Mouse (Mus musculus): ENCODE results near the gene Aasdhppt. TPM values are rescaled to one million over a fixed set of nuclear protein-coding genes. Genes with fewer than 3 reads are reported as not detected.

Aasdhppt gene
- polyA plus RNA-seq, 1 experiment from 2014 or later: 31.0 TPM

GRCm38 (mm10) chr9:4260746-4261090, 48.6 kb downstream of the Aasdhppt start:
- Histone ChIP-seq H3K4me2 (peak overlapping the region; percentile 25; the same call in 1 of the 2 replicates), H3K4me3 (peak overlapping the region; percentile 33), H3K27me3 (replicated peaks) (no peaks in the 10 kb centered on the region), H3K9ac (no peak overlapping the region), H3K4me1 (no peaks in the 10 kb centered on the region), H3K36me3 (replicated peaks) (no peaks in the 10 kb centered on the region), H3K9me3 (peaks cover 6% of the 10 kb centered on the region), H3K27ac (no peak overlapping the region)
- ATAC-seq (replicated peaks): no peak
- WGBS: 71% methylated on average over 12 of the region's 12 CpGs

DNA sequence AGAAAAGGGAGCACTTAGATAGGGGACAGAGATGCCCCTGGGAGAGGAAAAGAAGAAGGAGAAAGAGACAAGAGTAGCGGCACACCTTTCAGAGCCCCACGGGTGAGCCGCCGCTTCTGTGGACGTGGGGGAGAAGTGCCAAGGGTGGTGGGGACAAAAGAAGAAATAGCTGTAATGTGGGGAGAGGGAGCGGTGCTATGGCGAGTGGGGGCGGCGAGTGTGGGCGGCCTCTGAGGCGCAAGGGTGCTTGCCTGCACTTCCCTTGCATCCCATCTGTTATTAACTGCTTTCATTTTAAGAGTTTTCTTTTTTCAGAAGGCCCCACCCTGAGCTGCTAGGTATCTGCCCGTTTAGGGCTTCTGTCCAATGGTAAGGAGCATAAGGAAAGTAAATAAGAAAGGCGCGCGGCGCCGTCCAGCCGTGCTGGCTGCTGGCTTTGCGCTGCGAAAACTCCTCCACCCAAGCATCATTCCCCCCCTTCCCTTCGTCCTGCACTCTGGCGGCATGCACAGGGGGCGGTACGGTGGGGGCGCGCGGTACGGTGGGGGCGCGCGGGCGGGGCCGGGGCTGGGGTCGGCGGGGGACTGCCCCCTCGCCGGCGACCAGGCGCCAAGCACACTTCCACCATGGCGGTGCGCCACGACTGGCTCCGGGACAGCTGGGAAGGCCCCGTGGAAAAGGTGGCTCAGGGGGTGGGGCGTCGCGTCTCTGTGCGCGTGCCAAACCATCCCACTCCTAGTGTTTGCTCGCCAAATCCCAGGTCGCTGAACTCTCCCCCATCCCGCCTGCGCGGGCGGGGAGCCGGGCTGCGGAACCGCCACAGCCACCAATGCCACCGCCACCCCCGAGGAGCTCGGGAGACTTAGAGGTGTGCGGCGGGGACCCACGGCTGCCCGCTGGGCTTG, 49.2 kb downstream of the Aasdhppt start:
- Histone ChIP-seq H3K4me2 (peak overlapping the region; percentile 25), H3K4me3 (peak overlapping the region; percentile 33), H3K9ac (no peak overlapping the region), H3K27ac (no peak overlapping the region), H3K27me3 (replicated peaks) (no peaks in the 10 kb centered on the region), H3K9me3 (peaks cover 6% of the 10 kb centered on the region), H3K36me3 (replicated peaks) (no peaks in the 10 kb centered on the region), H3K4me1 (no peaks in the 10 kb centered on the region)
- 55% methylated on average over 65 of the region's 65 CpGs for WGBS
- peak; percentile 80 for ATAC-seq (replicated peaks)

DNA sequence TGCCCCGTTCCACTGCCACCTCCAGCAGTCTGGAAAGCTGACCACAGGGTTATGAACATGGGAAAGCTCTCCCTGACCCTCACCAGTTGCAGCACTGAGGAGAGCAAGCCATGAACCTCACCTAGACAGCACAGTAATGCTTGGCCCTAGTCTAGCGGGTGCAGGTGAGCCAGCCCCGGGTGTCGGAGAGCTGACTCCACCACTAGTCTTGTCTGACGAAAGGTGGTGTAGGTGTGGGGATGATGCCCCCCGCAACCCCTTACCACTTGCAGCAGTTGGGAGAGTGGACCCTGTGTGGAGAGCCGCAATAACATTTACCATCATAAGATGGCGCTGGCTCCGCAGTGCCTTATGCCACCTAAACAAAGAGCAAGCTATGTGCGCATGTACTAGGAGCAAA, 50.2 kb downstream of the Aasdhppt start:
- Histone ChIP-seq H3K9me3 (peaks cover 6% of the 10 kb centered on the region), H3K27ac (no peak overlapping the region), H3K36me3 (replicated peaks) (no peaks in the 10 kb centered on the region), H3K4me2 (no peak overlapping the region), H3K4me1 (no peaks in the 10 kb centered on the region), H3K9ac (no peak overlapping the region), H3K27me3 (replicated peaks) (no peaks in the 10 kb centered on the region), H3K4me3 (no peak overlapping the region)
- ATAC-seq (replicated peaks): peak; percentile 72
- WGBS: 91% methylated on average over 10 of the region's 10 CpGs

Small RNAs within 50 kb of the gene (microRNA-seq; reads per million reads assigned to microRNA genes)
- gene Gm22195: not detected

Other genes starting within 250 kb of the Aasdhppt start
- gene Kbtbd3, start 362 bp upstream of the Aasdhppt start, polyA plus RNA-seq (2015; fragmentation: Nextera tagmentation; extraction: Ambion mirVana): 10.6 and 11.0 TPM in 2 replicates
- 55.6 and 58.3 TPM in 2 replicates for gene Msantd4, start 67.1 kb upstream of the Aasdhppt start, polyA plus RNA-seq (2015; fragmentation: Nextera tagmentation; extraction: Ambion mirVana)

Data from midbrain, embryonic 15.5 days (tissue).